Mouse (Mus musculus): ENCODE data around the gene Lrrd1. TPM values are rescaled to one million over a fixed set of nuclear protein-coding genes. Genes with fewer than 3 reads are reported as not detected.

The Lrrd1 gene
- polyA plus RNA-seq (2014; fragmentation: Illumina TruSeq; extraction: RNeasy Lipid Tissue Mini Kit (QIAGEN cat#74804); ENCODE audit: low replicate concordance), result not detected

DNA sequence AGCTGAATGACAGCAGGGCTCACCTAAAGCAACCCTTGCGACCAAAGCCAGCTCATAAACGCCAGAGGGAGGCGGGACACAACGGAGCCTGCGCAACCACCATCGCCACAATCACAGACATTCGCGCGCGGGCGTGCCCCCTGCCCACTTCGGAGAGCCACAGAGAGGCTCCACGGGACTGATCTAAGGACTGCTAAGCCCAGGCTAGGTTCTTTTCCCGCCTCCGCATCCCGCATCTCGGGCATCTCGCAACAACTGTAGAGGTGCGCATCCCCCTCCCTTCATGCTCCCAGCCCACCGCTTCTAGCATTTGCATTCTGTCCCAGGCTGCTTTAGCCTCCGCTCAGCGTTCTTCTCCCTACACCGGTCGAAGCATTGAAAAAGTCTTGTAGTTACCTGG lies at the start of gene Lrrd1:
Lrrd1 (plus strand) TSS at position 148 of the 400 bp plus-strand sequence.

DNA sequence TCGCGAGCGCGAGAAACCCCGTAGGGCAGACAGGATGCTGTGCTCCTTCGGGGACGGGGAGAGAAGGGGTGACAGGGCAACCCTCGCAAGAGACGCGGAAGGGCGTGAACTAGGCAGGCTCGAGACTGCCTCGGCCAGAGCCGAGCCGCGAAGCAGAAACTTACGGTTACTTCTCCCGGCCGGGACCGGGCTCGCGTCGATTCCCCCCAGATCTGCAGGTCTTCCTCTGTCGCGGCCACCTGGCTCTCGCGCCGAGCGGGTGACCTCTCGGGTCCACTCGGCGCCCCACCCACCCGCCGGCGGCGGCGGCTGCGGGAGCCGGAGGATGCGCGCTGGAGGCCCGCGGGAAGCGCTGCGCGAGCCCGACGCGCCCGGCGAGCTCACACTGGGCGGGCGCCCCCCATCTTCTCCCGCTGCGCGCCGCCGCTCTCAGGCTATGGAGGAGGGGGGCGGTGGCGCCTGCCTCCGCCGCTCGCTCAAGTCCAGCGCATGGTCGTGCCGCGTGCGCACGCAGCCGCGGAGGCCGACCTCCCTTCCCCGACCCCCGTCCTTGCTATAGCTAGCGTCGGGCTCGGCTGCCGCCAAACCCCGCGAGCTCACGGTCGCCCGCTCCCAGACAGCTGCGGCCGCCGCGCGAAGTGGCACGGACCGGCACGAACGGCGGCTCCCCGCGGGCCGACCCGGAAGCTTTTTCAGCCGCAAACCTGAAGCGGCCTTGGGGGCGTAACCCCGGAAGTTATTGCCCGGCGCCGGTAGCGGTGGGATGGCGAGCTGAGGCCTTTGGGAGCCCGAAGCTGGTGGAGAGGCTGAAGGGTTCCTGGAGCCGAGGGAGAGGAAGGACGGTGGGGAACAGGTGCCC lies 42.3 kb upstream of the Lrrd1 start, which contains the start of the genes Ankib1 and Krit1:
Ankib1 (minus strand) TSS at position 493 of the 859 bp plus-strand sequence.
Krit1 (plus strand) TSS at position 752 of the 859 bp plus-strand sequence.

GRCm38 (mm10) chr5:3893459-3894293 lies 48.7 kb downstream of the Lrrd1 start, which contains the start of gene Mterf1a:
Mterf1a (minus strand) TSS chr5:3893933.

Other genes with a start within 250 kb of the Lrrd1 start
- gene Pex1, start 249.1 kb upstream of the Lrrd1 start, polyA plus RNA-seq (2014; fragmentation: Illumina TruSeq; extraction: RNeasy Lipid Tissue Mini Kit (QIAGEN cat#74804); ENCODE audit: low replicate concordance), result 34.7 TPM
- 14.7 TPM for gene Rbm48, start 248.6 kb upstream of the Lrrd1 start, polyA plus RNA-seq (2014; fragmentation: Illumina TruSeq; extraction: RNeasy Lipid Tissue Mini Kit (QIAGEN cat#74804); ENCODE audit: low replicate concordance)
- gene Tmbim7, start 194.0 kb upstream of the Lrrd1 start, polyA plus RNA-seq (2014; fragmentation: Illumina TruSeq; extraction: RNeasy Lipid Tissue Mini Kit (QIAGEN cat#74804); ENCODE audit: low replicate concordance), result not detected
- gene Gatad1, start 188.0 kb upstream of the Lrrd1 start, polyA plus RNA-seq (2014; fragmentation: Illumina TruSeq; extraction: RNeasy Lipid Tissue Mini Kit (QIAGEN cat#74804); ENCODE audit: low replicate concordance), result 108 TPM
- gene Ankib1, start 42.2 kb upstream of the Lrrd1 start, polyA plus RNA-seq (2014; fragmentation: Illumina TruSeq; extraction: RNeasy Lipid Tissue Mini Kit (QIAGEN cat#74804); ENCODE audit: low replicate concordance), result 59.3 TPM
- 89.4 TPM for gene Krit1, start 42.0 kb upstream of the Lrrd1 start, polyA plus RNA-seq (2014; fragmentation: Illumina TruSeq; extraction: RNeasy Lipid Tissue Mini Kit (QIAGEN cat#74804); ENCODE audit: low replicate concordance)
- 17.7 TPM for gene Mterf1a, start 48.8 kb downstream of the Lrrd1 start, polyA plus RNA-seq (2014; fragmentation: Illumina TruSeq; extraction: RNeasy Lipid Tissue Mini Kit (QIAGEN cat#74804); ENCODE audit: low replicate concordance)
- 117 TPM for gene Akap9, start 82.9 kb downstream of the Lrrd1 start, polyA plus RNA-seq (2014; fragmentation: Illumina TruSeq; extraction: RNeasy Lipid Tissue Mini Kit (QIAGEN cat#74804); ENCODE audit: low replicate concordance)

All from small intestine, adult 10 weeks (tissue).